Mouse (Mus musculus) neural tube, embryonic 12.5 days (tissue): Measurements from ENCODE around the gene Prr15l. TPM values are rescaled to one million over a fixed set of nuclear protein-coding genes. Genes with fewer than 3 reads are reported as not detected.
A peak's percentile ranks its signal among the peaks of the same experiment; 100 is the strongest.

Source experiments
- ATAC-seq: fragments of 200-750 bp; cut with Nextera tagmentation; 2 replicates; pipeline ENCODE4 v1.8.0; 2017; ENCODE audit warnings: low read depth, mild to moderate bottlenecking, moderate TSS enrichment, moderate library complexity; ENCODE audit not compliant: low FRiP score
- H3K27ac ChIP-seq: fragments of 300-500 bp; sonication (generic); 2 replicates; pipeline ENCODE4 v1.5.1; 2016
- H3K27me3 ChIP-seq: fragments of 300-500 bp; sonication (generic); replicated peaks from 2 replicates; pipeline ENCODE4 v1.6.1; 2016; ENCODE audit warnings: mild to moderate bottlenecking
- H3K36me3 ChIP-seq: fragments of 300-500 bp; sonication (generic); 2 replicates; pipeline ENCODE4 v1.6.1; 2016; ENCODE audit warnings: mild to moderate bottlenecking
- H3K4me1 ChIP-seq: fragments of 300-500 bp; sonication (generic); 2 replicates; pipeline ENCODE4 v1.6.1; 2016
- H3K4me2 ChIP-seq: fragments of 300-500 bp; sonication (generic); replicated peaks from 2 replicates; pipeline ENCODE4 v1.6.1; 2016; ENCODE audit warnings: mild to moderate bottlenecking
- H3K4me3 ChIP-seq: fragments of 300-500 bp; sonication (generic); 2 replicates; pipeline ENCODE4 v1.5.1; 2016
- H3K9ac ChIP-seq: fragments of 300-500 bp; sonication (generic); 2 replicates; pipeline ENCODE4 v1.6.1; 2016; ENCODE audit warnings: mild to moderate bottlenecking
- H3K9me3 ChIP-seq: fragments of 300-500 bp; sonication (generic); 2 replicates; pipeline ENCODE4 v1.6.1; 2016; ENCODE audit warnings: mild to moderate bottlenecking
- WGBS: fragments of 180-500 bp; shearing (Covaris S2); methylation state at CpG from one replicate; pipeline ENCODE4 v1.1.7; 2016; 5-methylcytosine and 5-hydroxymethylcytosine counted together
- polyA plus RNA-seq: library from polyadenylated mRNA; unstranded; fragments of >200 nt; fragmentation: Nextera tagmentation; extraction: Ambion mirVana; gene quantifications from 2 replicates; pipeline ENCODE4 v1.2.1, GENCODE M21; 2016

Gene Prr15l
- 0.05 and 0.61 TPM in 2 replicates for polyA plus RNA-seq

DNA sequence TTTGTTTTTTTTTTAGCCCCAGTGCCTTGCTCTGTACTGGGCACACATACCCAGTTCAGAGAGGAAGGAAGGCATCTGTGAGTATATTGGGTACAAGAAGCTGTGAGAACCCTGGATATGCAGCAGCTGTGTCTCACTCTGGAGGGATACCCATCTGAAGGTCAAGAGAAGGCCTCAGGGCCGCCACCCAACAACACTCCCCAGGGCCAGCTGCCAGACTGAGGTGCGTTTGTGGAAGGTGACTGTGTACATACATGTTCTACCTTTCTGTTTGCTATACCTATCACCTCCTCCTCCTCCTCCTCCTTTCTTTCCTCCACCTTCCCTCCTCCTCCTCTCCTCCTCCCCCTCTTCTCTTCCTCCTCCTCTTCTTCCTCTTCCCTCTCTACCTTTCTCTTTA, at the start of gene Prr15l:
Prr15l (plus strand) TSS at position 17 of the 400 bp plus-strand sequence.
- no peak within 1 kb of the TSS for H3K4me2 ChIP-seq
- no peak for ATAC-seq
- no peak within 1 kb of the TSS; the same call in 1 of the 2 replicates for H3K4me3 ChIP-seq
- H3K9me3 ChIP-seq = no peaks in the 10 kb centered on the region
- 0 out of 2 replicates have a peak, but pooled peaks cover 7% of the 10 kb centered on the region for H3K4me1 ChIP-seq
- H3K27ac ChIP-seq = no peak within 1 kb of the TSS
- H3K9ac ChIP-seq = no peak within 1 kb of the TSS
- 74% methylated on average over 2 of the region's 2 CpGs for WGBS
- H3K36me3 ChIP-seq = no peaks in the 10 kb centered on the region
- H3K27me3 ChIP-seq = peaks cover 23% of the 10 kb centered on the region

DNA sequence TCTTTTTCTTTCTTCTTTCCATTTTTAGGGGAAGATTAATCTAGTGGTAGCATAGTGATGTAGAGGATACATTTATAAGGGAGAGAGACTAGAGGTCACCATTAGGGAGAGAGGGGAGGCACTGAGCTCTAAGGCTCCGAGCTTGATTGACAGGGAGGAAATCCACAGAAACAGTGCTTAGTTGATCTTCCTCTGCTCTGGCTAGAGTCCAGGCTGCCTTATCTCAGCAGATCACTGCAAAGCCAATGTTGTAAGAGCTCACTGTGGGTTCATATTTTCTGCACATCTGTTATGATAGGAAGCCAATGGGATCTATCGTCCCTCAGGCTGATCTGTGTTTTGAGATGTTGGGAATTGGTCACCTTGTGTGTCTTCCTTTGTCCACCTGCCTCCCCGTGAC, 49.2 kb upstream of the Prr15l start:
- H3K27ac ChIP-seq = no peak overlapping the region
- ATAC-seq = no peak
- no peaks in the 10 kb centered on the region for H3K9me3 ChIP-seq
- H3K4me2 ChIP-seq = no peak overlapping the region
- H3K27me3 ChIP-seq = no peaks in the 10 kb centered on the region
- no peaks in the 10 kb centered on the region for H3K36me3 ChIP-seq
- H3K9ac ChIP-seq = no peak overlapping the region
- 28% methylated on average over 3 of the region's 3 CpGs for WGBS
- H3K4me3 ChIP-seq = no peak overlapping the region
- H3K4me1 ChIP-seq = peaks cover 54% of the 10 kb centered on the region

DNA sequence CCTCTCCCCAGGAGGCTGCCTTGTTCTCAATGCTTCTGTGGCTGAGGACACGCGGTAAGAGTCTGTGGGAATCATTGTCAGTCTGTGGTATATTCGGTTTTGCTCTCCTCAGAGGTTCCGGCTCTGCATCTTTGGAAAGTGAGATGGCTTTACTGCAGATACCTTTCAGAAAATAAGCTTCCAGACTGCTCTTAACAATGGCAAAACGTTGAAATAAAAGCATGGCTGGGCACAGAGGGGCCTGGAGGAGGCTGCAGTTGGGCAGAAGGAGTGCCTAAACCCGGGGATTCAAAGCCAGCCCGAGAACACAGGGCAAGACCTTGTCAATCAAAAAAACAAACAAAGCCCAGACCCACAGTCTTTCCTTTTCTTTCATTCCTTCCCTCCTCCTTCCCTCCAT, 48.5 kb upstream of the Prr15l start:
- H3K27ac ChIP-seq = peak overlapping the region; percentile 64; the same call in 1 of the 2 replicates
- ATAC-seq = no peak
- H3K9ac ChIP-seq = no peak overlapping the region
- H3K9me3 ChIP-seq = no peaks in the 10 kb centered on the region
- peaks cover 51% of the 10 kb centered on the region for H3K4me1 ChIP-seq
- H3K36me3 ChIP-seq = no peaks in the 10 kb centered on the region
- H3K4me2 ChIP-seq = no peak overlapping the region
- H3K4me3 ChIP-seq = no peak overlapping the region
- WGBS = 19% methylated on average over 7 of the region's 7 CpGs
- no peaks in the 10 kb centered on the region for H3K27me3 ChIP-seq

- 91% methylated on average over 9 of the region's 9 CpGs for whole genome bisulfite sequencing
- H3K4me3 ChIP-seq = no peak overlapping the region
- H3K27ac ChIP-seq = no peak overlapping the region
- no peak for ATAC-seq
- H3K9me3 ChIP-seq = no peaks in the 10 kb centered on the region
- H3K4me1 ChIP-seq = peaks cover 45% of the 10 kb centered on the region
- H3K4me2 ChIP-seq = no peak overlapping the region
- H3K27me3 ChIP-seq = no peaks in the 10 kb centered on the region
- H3K36me3 ChIP-seq = no peaks in the 10 kb centered on the region
- H3K9ac ChIP-seq = no peak overlapping the region
Observed at GRCm38 (mm10) chr11:96880296-96880695, 47.6 kb upstream of the Prr15l start.

- ATAC-seq = peak; percentile 91
- peak overlapping the region; percentile 87 for H3K27ac ChIP-seq
- H3K4me1 ChIP-seq = peaks cover 30% of the 10 kb centered on the region
- no peaks in the 10 kb centered on the region for H3K36me3 ChIP-seq
- H3K4me3 ChIP-seq = no peak overlapping the region
- peak overlapping the region; percentile 44 for H3K9ac ChIP-seq
- H3K9me3 ChIP-seq = no peaks in the 10 kb centered on the region
- peak overlapping the region; percentile 30 for H3K4me2 ChIP-seq
- no peaks in the 10 kb centered on the region for H3K27me3 ChIP-seq
- WGBS = 19% methylated on average over 5 of the region's 5 CpGs
Observed at GRCm38 (mm10) chr11:96885901-96886340, 42.0 kb upstream of the Prr15l start.

DNA sequence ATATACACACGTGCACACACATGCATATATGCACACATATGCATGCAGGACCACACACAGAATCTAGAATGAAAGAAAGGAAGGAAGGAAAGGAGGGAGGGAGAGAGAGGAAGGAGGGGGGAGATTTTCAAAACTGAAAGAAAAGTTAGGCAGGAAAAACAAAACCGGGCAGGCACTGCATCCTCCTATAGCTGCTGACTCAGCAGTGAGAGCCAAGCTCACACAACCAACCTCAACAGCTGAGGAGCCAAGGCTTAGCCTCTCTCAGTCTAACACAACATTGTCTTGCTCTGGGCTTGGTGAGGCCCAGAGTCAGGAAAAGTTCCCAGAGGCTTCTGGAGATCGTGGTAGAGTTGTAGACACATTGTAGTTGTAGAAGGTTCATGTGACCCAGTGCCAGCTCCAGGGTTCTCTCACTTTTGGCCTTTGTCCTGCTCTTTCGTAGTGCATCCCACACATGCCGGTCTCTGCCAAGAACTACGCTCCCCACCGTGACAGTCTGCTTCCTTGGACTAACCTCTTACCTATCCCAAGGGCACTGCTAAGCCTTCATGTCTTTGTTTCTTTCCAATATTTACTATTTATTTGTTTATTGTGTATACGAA, 40.9 kb upstream of the Prr15l start:
- Histone ChIP-seq H3K27me3 (no peaks in the 10 kb centered on the region), H3K36me3 (no peaks in the 10 kb centered on the region), H3K4me2 (no peak overlapping the region), H3K4me1 (peaks cover 34% of the 10 kb centered on the region), H3K9me3 (no peaks in the 10 kb centered on the region), H3K27ac (0 out of 2 replicates have a peak overlapping the region, but pooled peaks have one; percentile 57), H3K9ac (no peak overlapping the region), H3K4me3 (no peak overlapping the region)
- 82% methylated on average over 8 of the region's 8 CpGs for WGBS
- ATAC-seq = no peak

DNA sequence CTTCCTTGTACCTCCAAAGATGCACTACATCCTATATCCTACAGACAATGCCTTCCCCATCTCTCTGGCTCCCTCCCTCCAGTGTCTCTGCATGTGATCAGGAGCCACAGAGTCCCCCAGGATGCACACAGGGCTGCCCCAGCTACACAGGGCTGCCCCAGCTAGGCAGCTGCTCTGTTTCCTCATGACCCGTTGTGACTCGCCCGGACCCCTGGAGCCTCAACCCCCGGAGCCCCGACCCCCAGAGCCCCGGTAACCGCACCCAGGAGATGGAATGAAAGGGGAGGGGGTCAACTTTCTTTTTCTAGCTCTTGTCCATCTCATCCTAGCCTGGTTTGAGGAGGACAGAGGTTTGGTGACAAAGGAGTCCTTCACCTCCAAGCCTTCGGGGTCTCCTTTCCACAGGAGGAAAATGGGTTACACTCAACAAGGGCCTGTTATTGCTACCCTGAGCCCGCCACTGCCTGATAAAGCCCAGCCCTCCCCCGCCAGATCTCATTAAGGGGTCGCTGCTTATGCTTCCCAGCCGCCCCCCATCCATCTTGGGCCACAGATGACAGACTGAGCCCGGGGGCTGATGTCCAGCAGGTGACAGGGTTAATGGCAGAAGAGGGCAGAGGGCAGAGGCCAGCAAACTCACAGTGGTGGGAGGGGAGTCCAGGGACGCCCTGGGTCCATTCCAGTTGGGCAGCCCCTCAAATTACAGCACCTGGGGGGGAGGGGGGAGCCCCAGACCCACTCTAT, 35.9 kb upstream of the Prr15l start:
- WGBS = 15% methylated on average over 14 of the region's 14 CpGs
- Histone ChIP-seq H3K4me2 (no peak overlapping the region), H3K36me3 (no peaks in the 10 kb centered on the region), H3K27ac (no peak overlapping the region), H3K27me3 (no peaks in the 10 kb centered on the region), H3K4me3 (no peak overlapping the region), H3K9ac (no peak overlapping the region), H3K9me3 (no peaks in the 10 kb centered on the region), H3K4me1 (peaks cover 36% of the 10 kb centered on the region)
- ATAC-seq = no peak

- Histone ChIP-seq H3K4me3 (no peak overlapping the region), H3K27ac (peak overlapping the region; percentile 76), H3K4me1 (peaks cover 41% of the 10 kb centered on the region), H3K9me3 (no peaks in the 10 kb centered on the region), H3K9ac (peak overlapping the region; percentile 27; the same call in 1 of the 2 replicates), H3K27me3 (no peaks in the 10 kb centered on the region), H3K36me3 (no peaks in the 10 kb centered on the region), H3K4me2 (peak overlapping the region; percentile 20; the same call in 1 of the 2 replicates)
- 44% methylated on average over 11 of the region's 11 CpGs for WGBS
- ATAC-seq = peak; percentile 84
Observed at GRCm38 (mm10) chr11:96893203-96893842, 34.6 kb upstream of the Prr15l start.

DNA sequence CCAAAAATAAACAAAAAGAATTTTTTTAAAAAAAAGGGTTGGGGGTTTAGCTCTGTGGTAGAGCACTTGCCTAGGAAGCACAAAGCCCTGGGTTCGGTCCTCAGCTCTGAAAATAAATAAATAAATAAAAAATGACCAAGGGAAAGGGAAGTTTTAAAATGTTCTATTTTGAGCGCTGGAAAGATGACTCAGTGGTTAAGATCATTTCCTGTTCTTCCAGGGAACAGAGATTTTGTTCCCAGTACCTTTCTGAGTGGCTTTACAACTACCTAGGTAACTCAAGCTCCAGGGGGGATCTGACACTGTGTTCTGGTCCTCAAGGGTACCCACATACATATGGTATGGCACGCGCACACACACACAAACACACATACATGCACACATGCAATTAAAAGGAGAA, 32.0 kb upstream of the Prr15l start:
- WGBS = 90% methylated on average over 4 of the region's 4 CpGs
- Histone ChIP-seq H3K27me3 (no peaks in the 10 kb centered on the region), H3K4me1 (peaks cover 63% of the 10 kb centered on the region), H3K36me3 (no peaks in the 10 kb centered on the region), H3K9me3 (no peaks in the 10 kb centered on the region), H3K4me3 (no peak overlapping the region), H3K27ac (no peak overlapping the region), H3K9ac (no peak overlapping the region), H3K4me2 (no peak overlapping the region)
- ATAC-seq = no peak

DNA sequence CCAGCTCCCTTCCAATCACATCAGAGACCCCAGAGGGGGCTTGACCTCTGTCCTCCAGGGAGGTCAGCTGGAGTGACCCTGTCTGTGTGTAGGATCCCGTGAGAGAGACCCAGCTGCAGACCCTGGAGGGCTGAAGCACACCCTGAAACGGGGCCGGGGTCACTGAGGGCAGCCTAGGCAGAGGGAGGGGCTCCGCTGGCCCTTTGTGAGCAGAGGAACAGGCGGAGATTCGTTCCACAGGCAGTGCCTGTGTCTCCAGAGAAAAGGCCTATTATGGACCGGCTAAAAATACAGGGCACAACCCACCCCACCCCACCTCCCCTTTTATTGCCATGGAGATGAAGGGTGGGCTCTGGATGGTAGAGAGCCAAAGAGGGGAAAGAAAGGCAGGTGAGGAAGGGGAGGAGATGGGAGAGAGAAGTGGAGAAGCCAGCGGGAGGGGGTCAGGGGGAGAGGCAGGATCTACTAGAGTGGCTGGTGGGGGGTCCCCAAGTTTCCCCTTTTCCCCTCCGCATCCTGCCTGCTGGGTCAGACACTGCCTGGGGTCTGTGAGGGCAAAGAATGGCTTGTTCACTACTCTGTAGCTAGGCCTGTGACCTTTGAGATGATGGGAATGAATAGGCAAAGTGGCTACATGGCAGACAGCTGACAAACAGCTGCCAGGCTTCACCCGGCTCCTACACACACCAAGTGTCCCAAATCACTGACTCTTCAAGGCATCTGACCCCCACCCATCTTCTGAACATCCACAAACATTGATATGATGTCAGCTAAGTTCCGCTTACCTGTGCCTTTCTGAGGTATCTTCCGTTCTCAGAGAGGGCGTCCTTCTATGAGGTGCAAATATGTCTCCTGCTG, 28.2 kb upstream of the Prr15l start:
- Histone ChIP-seq H3K27ac (peak overlapping the region; percentile 71), H3K36me3 (no peaks in the 10 kb centered on the region), H3K4me3 (no peak overlapping the region), H3K4me1 (peaks cover 75% of the 10 kb centered on the region), H3K9me3 (no peaks in the 10 kb centered on the region), H3K27me3 (no peaks in the 10 kb centered on the region), H3K9ac (no peak overlapping the region), H3K4me2 (peak overlapping the region; percentile 36)
- ATAC-seq = peak; percentile 75
- 19% methylated on average over 13 of the region's 13 CpGs for WGBS

GRCm38 (mm10) chr11:96901332-96901731, 26.6 kb upstream of the Prr15l start:
- H3K9ac ChIP-seq = 0 out of 2 replicates have a peak overlapping the region, but pooled peaks have one; percentile 5
- H3K4me2 ChIP-seq = 0 out of 2 replicates have a peak overlapping the region, but pooled peaks have one; percentile 6
- no peaks in the 10 kb centered on the region for H3K9me3 ChIP-seq

More at GRCm38 (mm10) chr11:96901332-96901731, 26.6 kb upstream of the Prr15l start:
- WGBS = 34% methylated on average over 9 of the region's 9 CpGs
- Histone ChIP-seq H3K4me3 (no peak overlapping the region), H3K27ac (peak overlapping the region; percentile 33; the same call in 1 of the 2 replicates), H3K36me3 (no peaks in the 10 kb centered on the region), H3K4me1 (peaks cover 89% of the 10 kb centered on the region), H3K27me3 (no peaks in the 10 kb centered on the region)
- ATAC-seq = no peak
